Mouse (Mus musculus) spleen, adult 2 months (tissue): ENCODE data around the gene Nampt.

ENCODE experiments used
- CTCF ChIP-seq: fragments of 200-500 bp; IDR thresholded peaks from 2 replicates; pipeline ENCODE4 v1.5.1; 2011; ENCODE audit warnings: mild to moderate bottlenecking, inconsistent platforms; ENCODE audit not compliant: insufficient read depth, insufficient read length, insufficient replicate concordance; ENCODE audit errors: extremely low read depth
- POLR2A ChIP-seq: fragments of 200-500 bp; IDR thresholded peaks from 2 replicates; pipeline ENCODE4 v1.6.1; 2011; ENCODE audit warnings: low read depth, low read length, inconsistent platforms

- no peak for TF ChIP-seq CTCF
- TF ChIP-seq POLR2A = no peak
These were observed 19.1 kb downstream of the Nampt start for GRCm38 (mm10) chr12:32838406-32838805.
